Mouse (Mus musculus): ENCODE data around the gene Npdc1.
"Not testable (repeated sequence)": the region's sequence is repeated elsewhere in the genome, so short reads cannot be mapped to it uniquely, and the experiment has no call there.

The Npdc1 gene

DNA sequence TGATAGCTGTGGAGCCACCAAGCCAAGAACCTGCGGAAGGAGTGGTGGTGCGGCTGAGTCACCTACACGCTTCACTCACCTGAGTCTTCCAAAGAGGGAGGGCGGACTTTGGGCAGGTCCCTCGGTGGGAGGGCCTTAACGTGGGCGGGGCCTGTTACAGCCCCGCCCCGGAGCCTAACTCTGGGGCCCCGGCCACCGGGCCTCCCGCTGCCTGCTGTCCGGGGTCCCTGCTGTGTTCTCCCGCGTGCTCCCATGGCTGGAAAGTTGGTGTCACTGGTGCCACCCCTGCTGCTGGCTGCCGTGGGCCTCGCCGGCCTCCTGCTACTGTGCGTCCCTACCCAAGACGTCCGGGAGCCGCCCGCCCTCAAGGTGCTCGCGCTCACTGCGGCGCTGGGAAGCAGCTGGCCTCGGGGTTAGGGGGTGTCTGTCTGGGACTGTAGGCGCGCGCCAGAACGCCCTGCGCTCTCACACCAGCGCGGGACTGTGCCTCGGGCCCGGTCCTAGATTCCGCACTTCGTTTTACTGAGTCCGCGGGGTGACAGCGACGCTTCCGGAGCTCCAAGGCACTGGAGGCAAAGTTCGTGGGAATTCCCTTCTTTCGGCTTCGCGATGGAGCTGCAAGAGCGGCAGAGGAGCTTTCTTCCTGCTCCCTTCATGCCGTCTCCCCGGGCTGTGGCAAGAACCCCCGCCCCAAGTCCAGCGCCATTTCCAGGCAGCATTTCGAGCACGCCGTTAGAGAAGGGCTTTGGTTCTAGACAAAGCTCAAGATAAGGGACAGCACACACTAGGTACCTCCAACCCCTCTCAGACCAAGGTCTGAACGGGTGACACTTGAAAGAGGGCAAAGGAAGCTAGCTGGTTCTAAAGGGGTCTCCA lies 3.2 kb upstream of the Npdc1 start, which contains the start of gene Entpd2:
Gene Entpd2, plus strand, starts transcription at position 154 of the 876 bp plus-strand sequence.
- no peak for DNase-seq (ENCODE audit: low spot score in 2 of 2)

DNA sequence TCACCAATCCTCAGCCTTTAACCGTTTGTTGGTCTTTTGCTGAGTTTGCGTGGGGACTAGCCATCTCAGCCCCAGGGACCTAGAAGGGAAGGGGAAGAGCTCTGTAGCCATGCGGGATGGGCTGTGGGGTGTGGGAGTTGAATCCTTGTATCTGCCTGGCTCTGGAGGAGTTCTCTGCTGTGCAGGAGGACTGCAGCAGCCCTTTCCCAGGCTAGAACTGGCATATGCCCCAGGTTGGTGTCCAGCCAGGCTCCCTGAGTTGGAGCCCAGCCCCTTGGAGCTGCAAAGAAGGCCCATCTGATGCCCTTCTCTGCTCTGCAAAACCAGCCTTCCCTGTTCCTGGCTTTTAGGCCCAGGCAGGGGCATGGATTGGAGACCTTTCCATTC lies 2.6 kb upstream of the Npdc1 start:
- DNase-seq (ENCODE audit: low spot score in 2 of 2) = no peak

DNA sequence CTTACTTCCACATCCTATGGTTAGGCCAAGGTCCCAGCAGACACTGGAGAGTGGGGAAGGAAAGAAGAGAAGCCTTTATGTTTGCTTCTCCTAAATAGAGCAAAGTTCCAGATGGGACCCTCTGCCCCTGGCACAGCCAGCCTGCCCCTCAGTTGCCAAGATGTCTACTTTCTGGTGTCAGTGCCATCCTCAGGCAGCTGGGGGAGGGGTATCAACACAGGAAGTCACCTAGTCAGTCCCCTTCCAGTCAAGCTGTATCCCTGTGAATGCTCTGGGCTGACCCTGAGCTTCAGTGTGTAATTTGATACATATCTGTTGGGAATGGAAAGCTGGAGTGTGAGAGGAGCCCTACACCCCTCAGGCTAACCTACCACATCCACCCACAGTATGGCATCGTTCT lies 2.1 kb upstream of the Npdc1 start:
- DNase-seq (ENCODE audit: low spot score in 2 of 2) = no peak

DNA sequence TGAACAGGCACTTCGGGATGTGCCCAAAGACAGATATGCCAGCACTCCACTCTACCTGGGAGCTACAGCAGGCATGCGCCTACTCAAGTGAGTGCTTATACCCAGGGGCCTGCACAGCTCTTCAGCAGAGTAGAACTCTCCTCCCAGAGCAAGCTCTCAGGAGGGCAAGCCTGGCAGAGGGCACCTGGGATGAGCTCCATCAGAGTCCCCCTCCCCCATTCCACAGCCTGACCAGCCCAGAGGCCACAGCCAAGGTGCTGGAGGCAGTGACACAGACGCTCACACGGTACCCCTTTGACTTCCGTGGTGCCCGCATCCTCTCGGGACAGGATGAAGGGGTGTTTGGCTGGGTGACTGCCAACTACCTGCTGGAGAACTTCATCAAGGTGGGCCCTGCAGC lies 1.1 kb upstream of the Npdc1 start:
- DNase-seq (ENCODE audit: low spot score in 2 of 2) = no peak

DNA sequence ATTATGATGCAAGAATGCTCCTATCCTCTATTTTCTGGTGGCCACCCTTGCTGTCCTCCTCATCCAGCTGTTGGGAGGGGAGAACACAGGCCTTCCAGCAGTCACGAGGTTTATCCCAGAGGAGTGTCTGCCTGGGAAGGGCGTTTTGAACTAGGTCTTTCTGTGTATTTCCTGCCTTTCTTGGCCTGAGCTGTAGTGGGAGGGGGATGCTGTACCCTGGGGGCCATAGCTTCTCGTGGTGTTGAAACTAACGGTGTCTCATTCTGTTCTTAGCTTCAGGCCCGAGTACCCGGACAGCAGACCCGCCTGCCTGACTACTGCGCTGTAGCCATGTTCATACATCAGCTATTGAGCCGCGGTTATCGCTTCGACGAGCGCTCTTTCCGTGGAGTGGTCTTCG lies 1.1 kb downstream of the Npdc1 start:
- DNase-seq (ENCODE audit: low spot score in 2 of 2) = no peak

DNA sequence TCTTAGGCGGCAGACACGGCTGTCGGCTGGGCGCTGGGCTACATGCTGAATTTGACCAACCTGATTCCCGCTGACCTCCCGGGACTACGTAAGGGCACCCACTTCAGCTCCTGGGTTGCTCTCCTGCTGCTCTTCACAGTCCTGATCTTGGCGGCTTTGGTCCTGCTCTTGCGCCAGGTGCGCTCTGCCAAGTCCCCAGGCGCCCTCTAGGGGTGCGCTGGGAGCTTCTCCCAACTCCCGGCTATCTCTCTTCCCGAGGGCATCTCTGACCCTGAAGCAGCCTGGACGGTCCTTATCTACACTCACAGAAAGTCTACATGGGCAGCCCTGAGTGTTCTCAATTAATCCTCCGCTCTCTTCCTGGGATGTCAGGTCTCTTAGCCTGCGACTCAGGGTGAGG lies 1.6 kb downstream of the Npdc1 start:
- DNase-seq (ENCODE audit: low spot score in 2 of 2) = no peak

DNA sequence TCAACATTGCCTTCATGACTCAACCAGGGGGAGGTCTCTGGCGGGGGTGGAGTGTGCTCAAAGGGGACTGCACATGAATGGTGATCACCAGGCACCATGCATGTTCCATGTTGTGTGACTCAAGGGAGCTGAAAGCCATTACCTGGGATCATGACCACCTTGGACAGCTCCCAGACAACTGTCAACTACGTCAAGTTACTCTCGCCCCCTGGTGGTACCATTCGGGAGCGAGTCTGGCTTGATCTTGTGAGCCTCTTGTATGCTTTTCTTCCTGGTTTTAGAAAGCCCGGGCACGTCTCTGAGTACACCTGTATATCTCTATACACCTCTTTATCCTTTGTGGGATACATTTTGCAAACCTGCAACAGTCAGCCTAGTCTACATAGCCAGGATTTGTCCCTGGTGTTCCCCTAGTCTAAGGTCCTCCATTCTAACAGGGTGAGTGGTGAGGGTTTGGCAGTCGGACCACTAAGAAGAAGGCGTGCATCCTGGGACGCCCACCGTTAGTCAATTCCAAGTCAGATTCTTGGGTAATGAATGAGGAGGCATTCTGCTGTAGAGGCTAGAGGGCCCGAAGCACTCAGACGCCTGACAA lies 3.3 kb downstream of the Npdc1 start:
- peak; percentile 67 to 81 for DNase-seq (ENCODE audit: low spot score in 2 of 2)

DNA sequence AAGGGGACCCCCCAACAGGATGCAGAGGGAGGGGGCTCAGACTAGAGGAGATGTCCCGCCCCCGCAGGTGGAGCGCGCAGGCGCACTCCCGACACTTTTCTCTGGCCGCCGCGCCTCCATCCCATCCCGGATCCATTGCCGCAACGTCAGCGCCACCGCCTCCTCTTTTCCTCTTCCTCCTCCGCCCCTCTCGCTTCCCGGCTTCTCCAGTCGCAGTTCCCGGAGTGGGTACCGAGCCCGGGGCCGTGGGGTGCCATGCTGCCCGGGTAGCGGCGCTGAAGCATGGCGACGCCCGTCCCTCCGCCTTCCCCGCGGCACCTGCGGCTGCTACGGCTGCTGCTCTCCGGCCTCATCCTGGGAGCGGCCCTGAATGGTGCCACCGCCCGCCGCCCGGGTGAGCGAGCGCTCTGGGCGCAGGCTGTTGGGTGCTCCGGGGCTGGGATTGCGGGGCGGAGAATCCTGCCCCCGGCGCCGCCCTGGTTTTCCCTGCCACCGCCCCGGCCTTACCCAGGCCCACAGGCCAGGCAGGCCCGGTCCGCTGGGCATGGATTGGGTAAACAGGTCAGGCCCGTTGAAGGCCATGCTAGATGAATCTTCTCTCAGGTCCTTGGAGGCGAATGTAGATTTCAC lies 3.9 kb downstream of the Npdc1 start:
- no peak for DNase-seq (ENCODE audit: low spot score in 2 of 2)

DNA sequence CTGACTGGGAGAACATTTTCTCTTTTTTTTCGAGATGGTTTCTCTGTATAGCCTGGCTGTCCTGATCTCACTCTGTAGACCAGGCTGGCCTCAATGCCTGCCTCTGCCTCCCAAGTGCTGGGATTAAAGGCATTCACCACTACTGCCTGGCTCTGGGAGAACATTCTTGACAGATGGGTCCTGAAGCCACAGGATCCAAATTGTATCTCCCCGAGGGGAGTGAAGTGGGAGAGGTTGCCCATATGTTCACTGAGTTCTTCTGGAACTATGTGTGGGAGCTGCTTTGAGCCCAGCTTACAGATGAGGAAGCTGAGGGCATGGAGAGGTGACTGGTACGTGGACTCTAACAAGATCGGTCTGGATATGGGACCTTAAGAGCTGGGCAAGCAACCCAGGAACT lies 4.8 kb downstream of the Npdc1 start:
- DNase-seq (ENCODE audit: low spot score in 2 of 2) = no peak

DNA sequence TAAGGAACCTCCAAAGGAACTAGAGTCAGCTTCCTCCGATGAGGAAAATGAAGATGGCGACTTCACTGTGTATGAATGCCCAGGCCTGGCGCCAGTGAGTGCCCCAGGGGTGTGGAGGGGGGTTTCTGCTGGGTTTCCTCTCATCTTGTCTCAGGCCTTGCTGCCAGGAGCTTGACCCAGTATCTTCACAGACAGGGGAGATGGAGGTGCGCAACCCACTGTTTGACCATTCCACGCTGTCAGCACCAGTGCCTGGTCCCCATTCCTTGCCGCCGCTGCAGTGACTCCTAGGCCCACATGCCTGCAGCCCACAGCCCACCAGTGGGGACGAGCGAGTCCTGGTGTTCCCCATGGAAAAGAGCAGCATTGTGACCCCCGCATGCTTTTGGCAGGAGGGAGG lies 9.8 kb downstream of the Npdc1 start:
- DNase-seq (ENCODE audit: low spot score in 2 of 2) = no peak

DNA sequence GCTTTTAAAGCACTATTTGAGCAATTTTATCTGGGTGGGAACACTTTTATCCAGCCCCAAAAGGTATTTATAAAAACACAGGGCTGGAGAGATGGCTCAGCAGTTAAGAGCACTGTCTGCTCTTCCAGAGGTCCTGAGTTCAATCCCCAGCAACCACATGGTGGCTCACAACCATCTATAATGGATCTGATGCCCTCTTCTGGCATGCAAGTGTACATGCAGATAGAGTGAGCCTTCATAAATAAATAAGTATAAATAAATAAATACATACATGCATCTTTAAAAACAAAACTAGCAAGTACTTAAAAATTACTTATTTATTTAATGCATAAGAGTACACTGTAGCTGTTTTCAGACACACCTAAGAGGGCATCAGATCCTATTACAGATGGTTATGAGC lies 14.3 kb downstream of the Npdc1 start:
- DNase-seq (ENCODE audit: low spot score in 2 of 2) = not testable (repeated sequence)

DNA sequence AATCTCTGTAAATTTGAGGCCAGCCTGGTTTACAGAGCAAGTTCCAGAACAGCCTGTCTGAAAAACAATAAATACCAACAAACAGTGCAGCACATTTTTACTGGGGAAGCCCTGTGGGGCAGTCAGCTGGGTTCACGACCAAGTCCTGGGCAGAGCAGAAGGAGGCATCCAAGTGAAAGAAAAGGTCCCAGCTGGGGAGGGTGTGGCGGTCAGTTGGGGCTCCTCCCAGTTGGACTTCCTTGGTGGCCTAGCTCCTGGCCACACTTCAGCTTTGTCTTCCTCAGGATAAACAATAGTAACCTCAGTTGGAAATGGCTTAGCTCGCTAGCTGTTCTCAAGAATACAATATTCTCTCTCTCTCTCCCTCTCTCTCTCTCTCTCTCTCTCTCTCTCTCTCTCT lies 18.3 kb downstream of the Npdc1 start:
- no peak for DNase-seq (ENCODE audit: low spot score in 2 of 2)

DNA sequence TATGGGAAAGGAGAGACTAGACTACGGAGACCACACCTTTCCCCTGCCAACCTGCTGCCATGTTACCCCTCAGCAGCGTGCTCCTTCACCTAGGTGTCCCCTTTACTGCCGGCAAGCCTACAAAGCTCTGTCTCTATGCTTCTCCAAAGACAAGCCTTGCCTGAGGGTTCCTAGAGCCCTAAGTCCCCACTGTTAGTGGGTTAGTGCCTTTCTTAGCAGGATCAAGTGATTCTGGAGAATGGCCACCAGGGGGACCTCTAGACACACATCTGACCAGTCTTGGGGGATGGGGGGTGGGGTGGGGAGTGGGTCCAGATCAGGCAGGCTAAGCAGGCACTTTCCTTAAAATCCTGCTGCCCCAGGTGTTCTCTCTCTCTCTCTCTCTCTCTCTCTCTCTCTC lies 22.7 kb downstream of the Npdc1 start:
- peak; percentile 50 to 59 for DNase-seq (ENCODE audit: low spot score in 2 of 2)

DNA sequence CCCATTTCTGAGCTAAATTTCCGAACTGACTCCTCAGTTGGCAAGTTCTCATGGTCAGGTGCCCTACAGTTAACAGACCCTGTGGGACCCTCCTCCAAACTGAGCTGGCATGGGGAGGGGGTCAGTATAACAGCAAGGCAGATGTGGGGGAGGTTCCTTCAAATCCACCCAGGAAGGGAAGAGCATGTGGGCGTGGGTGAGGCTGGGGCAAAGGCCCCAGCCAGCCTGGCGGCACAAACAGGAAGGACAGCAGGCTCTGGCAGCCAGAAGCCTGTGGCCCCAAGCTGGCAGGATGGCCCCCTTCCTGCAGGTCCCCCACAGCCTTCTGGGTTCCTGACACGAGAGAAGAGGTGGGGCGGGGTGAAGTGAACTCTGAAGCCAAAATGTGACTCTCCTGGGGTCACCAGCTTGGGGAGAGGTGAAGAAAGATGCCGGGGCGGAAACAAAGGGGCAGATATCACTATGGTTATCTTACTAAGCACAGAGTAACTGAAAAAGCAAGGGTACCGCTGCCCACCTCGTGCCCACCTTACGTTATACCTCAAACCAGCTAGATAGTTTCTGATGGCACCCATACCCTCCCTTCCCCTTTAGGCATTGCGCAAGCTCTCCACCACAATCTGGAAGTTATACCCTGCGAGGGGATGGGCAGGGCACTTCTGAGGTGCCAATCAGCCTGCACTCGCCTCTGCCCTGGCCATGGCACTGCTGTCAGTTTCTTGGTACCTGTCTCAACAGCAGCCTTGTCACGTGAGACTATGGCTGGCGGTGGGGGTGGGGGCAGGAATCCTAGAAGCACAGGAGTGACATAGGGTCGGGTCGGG lies 23.6 kb downstream of the Npdc1 start, which contains the start of gene Fut7:
Gene Fut7, plus strand, starts transcription at position 681 of the 824 bp plus-strand sequence.
- peak; percentile 50 to 57 for DNase-seq (ENCODE audit: low spot score in 2 of 2)

DNA sequence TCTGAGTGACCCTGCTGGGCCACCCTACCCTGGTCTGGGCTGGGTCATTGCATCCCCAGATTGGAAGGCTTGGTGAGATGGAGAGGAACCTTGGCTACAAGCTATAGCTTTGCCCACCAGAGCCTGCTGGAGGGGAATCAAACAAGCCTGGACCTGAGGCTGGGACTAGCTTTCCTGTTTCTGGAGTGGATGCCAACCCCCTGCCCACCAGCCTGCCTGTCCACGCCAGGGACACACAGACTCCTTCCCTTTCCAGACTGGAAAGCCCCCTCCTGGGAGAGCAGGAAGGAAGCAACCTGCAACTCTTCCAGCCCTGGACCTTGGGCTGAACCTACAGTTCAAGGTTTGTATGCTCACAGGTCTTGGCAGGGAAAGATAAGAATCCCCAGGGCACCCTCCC lies 24.5 kb downstream of the Npdc1 start:
- DNase-seq (ENCODE audit: low spot score in 2 of 2) = no peak

DNA sequence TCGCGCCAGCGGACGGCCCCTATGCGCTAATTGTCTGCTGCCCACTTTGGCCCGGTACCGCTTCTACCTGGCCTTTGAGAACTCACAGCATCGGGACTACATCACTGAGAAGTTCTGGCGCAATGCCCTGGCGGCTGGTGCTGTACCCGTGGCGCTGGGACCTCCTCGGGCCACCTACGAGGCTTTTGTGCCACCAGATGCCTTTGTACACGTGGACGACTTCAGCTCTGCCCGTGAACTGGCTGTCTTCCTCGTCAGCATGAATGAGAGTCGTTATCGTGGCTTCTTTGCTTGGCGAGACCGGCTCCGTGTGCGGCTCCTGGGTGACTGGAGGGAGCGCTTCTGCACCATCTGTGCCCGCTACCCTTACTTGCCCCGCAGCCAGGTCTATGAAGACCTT lies 26.3 kb downstream of the Npdc1 start:
- no peak for DNase-seq (ENCODE audit: low spot score in 2 of 2)

DNA sequence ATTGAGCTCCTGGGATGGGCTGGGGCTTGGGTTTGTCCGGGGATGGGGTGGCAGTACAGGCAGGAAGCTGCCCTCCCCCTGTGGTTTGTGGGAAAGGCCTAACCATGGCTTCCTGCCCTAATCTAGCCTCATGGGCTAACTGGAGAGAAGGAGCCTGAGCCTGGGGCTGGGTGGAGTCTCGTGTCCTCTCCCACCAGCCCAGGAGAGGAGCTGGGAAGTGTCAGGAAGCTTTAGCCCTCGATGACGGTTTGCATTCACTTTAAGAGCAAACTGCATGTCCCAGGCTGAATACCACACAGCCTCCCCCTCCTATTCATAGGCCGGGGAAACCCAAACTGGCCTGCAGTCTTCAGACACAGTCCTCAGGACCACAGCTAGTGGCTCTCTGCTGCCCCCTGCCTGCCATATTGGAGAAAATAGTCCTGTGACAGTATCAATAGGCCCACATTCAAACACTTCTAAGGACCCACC lies 27.6 kb downstream of the Npdc1 start:
- peak; percentile 82 to 84 for DNase-seq (ENCODE audit: low spot score in 2 of 2)

DNA sequence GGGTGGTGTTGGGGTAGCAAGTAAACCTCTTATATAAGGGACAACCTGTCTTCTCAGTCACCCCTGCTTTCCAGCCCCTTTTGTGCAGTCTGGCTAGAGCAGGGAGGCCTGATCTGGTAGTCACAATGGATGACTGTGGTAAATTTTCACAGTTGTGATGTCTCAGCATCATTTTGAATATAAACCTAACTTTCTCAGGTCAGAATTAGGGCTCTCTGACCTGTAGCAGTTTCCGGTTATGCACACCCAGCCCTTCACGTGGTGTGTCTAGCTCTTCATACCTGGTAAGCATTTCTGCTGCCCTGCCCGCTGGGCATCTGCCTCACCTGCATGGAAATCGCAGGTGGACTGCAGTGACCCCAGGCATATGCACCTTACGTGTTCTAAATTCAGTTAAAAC lies 28.1 kb downstream of the Npdc1 start:
- no peak for DNase-seq (ENCODE audit: low spot score in 2 of 2)

DNA sequence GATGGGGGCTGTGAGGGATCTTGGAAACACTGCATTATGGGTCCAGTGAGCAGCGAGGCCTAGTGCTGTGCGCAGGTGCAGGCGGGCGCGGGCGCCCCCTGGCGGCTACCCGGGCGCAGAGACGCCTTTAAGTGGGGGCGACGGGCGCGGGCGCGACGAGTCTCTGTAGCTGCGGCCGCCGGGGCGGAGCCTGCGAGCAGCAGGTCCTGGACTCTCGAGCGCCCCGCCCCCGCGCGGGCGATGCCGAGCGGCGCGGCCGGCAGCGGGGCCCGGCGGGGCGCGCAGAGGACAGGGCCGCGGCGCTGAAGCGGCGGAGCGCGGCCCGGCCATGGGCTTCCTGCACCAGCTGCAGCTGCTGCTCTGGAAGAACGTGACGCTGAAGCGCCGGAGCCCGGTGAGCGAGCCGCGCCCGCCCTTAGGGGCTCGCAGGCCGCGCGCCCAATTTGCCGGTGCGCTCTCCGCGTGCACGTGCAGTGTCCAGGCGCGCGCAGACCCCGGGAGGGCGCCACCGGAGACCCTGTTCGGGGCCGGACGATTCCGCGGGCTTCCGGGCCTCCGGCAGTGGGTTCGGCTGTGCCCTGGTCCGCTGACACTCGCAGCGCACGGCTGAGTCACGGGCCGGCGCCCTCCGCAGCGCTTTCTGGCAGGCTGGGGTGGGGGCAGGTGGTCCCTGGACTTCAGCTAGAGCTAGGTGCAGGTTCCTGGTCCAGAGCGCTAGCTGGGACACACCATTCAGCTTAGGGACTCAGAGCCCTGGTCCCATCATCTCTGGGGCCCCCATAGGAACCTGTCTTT lies 29.5 kb downstream of the Npdc1 start, which contains the start of gene Abca2:
Gene Abca2, plus strand, starts transcription at position 262 of the 795 bp plus-strand sequence.
- peak; percentile 93 to 94 for DNase-seq (ENCODE audit: low spot score in 2 of 2)

DNA sequence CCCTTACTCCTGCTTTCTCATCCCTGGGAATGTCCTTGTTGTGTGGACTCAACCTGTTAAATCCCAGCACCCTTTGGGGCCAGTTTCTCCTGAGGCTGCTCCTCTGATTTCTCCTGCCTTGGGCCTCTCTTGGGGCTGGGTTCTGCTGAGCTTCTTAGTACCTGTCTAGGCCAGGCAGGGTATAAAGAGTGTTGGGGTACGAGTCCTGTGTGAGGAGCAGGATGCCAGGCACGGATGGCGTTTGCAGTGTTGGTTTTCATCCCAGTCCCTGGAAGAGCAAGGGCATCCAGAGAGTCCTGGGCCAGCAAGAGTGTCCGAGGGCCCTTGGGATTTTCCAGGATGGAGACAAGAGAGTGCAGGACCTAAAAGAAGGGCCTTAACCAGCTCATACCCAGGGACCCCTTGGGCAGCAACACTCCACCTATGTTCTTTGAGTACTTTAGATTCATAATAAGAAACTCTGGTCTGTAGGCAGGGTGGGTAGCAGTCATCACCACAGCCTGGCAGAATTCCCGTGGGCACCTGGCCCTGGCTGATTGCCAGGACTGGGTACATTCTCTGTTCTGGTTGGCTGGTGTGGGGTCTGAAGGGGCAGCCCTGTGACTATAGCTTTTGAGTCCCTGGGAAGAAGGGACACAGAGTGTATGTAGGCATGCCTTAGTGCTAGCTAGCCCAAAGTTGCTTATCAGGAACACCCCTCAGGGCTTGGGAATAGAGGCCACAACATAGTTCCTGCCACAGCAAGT lies 30.5 kb downstream of the Npdc1 start:
- no peak for DNase-seq (ENCODE audit: low spot score in 2 of 2)
